Mouse (Mus musculus) cerebral cortex, adult 2 months (tissue): ENCODE results near the gene Chrna5.

Source experiments
- WGBS: fragments of 180-500 bp; shearing (Covaris S2); methylation state at CpG from one replicate; pipeline ENCODE4 v1.1.7; 2018; 5-methylcytosine and 5-hydroxymethylcytosine counted together

Gene Chrna5

DNA sequence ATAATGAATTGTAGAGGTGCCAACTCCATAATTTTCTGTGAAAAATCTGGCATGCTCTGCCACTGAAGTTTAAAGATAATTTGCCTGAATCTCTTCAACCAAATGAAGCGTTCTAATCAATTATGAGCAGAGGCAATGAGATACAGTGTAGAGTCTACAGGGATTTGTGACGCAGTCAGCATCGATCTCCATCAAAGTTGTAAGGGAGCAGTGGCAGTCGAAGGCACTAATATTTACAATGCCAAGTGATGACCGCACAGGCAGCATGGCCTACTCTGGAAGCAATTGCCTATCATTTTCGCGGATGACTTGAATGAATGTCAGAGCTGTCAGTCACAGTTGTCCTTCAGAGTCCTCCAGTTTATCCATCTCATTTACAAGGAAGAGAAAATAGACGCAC lies at the start of gene Chrna5:
Gene Chrna5 (plus strand): TSS at position 207 of the 400 bp plus-strand sequence.
- whole genome bisulfite sequencing = 49% methylated on average over 8 of the region's 8 CpGs

DNA sequence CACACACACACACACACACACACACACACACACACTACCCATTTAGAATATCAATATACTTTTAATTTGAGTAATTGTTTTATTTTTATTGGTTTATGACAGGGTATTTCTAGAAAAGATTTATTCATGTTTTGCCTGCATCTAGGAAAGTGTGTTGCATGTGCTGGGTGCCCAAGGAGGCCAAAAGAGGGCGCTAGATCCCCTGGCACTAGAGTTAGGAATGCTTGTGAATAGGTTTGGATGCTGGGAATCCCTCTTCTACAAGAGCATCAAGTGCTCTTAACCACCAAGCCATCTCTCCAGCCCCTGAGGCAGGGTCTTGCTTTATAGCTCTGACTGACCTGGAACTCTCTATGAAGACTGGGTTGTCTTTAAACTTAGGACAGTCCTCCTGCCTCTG lies 48.9 kb upstream of the Chrna5 start:
- 17% methylated on average over 1 of the region's 1 CpGs for WGBS

DNA sequence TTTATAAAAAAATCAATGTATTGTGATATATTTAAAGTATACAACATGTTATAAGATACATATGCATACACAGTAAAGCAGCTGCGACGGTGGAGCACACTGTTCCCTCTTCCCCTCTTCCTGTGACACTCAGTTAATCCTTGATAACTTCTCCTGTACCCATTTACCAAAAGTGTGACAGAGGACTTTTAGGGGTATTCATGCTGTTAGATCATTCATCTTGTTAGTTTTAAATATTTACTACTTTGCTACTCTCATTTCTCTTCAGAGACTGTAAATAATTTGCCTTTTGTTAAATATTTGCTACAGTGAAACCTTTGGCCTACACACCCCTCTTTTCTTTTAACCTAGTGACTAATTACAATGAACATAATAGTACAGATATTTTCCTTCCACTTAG lies 48.3 kb upstream of the Chrna5 start:
- 86% methylated on average over 2 of the region's 2 CpGs for WGBS

DNA sequence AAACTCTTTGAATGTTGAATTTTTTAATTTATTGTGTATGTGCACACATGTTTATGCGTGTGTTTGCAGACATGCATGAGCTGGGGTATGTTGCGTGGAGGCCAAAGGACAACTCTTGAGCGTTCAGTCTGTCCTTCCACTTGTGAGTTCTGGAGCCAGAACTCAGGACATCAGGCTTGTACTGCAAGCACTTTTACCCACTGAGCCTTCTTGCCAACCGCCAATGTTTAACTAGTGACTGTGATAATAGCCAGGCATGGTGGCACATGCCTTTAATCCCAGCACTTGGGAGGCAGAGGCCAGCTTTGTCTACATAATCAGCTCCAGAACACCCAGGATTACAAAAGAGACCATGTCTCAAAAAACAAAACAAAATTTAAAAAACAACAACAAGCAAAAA lies 38.6 kb upstream of the Chrna5 start:
- 93% methylated on average over 4 of the region's 4 CpGs for WGBS

DNA sequence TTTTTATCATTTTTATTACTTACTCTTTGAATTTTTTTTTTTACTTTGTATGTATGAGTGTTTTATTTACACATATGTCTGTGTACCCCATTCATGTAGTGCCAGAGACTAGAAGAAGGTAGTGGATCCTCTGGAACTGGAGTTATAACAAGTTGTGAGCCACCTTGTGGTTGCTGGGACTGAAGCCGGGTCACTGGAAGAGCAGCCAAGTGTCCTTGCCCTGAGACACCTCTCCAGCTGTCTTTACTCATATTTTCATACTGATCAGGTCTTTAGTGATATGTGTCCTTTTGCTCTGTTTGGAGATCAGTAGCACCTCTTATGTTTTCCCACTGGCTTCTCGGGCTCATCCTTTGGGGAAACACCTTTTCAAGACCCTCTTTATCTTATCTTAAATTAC lies 36.2 kb upstream of the Chrna5 start:
- 84% methylated on average over 2 of the region's 2 CpGs for WGBS

DNA sequence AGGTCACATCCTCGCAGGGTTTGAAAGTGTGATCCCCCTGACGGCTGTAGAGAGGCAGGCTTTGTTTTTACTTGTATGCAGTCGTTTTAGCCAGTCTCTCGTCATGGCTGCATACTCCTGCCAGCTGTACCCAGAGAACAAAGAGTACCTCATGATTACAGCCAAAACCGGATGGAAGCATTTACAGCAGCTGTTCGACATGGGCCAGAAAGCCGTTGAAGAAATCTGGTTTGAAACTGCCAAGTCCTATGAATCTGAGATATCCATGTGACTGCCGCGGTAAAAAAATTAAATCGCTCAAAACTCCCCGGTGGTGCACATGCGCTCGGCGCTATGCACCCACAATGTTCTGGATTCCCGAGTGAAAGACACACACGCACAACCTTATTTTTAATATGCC lies 34.4 kb upstream of the Chrna5 start:
- 60% methylated on average over 16 of the region's 16 CpGs for WGBS

DNA sequence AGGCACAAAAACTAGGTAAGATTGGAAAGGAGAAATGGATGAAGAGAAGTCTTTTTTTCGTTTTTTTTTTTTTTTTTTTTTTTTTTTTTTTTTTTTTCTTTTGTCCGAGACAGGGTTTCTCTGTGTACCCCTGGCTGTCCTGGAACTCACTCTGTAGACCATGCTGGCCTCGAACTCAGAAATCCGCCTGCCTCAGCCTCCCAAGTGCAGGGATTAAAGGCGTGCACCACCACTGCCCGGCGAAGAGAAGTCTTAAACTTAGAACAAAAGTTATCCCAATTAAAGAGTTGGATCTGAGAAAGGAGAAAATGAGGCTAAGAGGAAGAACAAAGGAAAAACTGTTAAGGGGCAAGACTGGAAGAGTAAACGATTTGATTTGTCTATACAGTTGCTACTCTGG lies 30.5 kb upstream of the Chrna5 start:
- 39% methylated on average over 8 of the region's 8 CpGs for WGBS

DNA sequence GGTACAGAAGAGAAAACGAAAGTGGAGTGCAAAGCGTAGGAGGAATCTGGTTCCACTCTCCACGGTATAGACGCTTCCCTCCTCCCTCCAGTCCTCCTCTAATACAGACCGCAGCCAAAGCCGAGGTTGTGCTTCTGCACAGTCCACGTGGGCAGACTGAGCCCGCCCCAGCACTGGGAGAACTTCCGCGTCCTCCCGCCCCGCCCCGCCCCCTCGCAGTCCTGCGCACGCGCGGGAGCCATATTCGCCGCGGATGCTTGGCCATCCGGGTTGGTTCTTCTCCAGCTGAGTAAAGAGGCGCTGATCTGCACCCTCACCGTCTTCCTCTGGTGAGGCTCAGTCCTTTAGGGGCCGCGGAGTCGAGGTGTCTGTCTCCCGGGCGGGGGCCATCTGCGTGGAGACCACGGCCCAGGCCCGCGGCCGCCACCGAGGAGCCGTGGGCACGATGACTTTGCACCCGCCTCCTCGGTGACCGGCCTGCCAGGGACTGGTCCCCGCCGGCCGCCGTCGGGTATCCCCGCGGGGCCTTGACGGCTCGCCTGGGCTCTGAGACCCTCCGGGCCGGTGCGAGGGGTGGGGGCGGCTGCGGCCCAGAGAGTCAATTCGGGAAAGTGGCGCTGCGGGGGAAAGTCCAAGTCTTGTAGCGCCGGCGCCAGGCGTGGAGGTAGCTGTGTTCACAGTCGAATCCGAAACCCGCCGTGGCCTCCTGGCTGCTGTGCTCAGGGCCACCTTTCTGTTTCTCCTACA lies 29.9 kb upstream of the Chrna5 start, which contains the start of the genes Psma4 and AY074887:
Gene Psma4 (plus strand): TSS at position 216 of the 747 bp plus-strand sequence.
Gene AY074887 (minus strand): TSS at position 424 of the 747 bp plus-strand sequence.
- under 1% methylated on average over 65 of the region's 65 CpGs for WGBS

DNA sequence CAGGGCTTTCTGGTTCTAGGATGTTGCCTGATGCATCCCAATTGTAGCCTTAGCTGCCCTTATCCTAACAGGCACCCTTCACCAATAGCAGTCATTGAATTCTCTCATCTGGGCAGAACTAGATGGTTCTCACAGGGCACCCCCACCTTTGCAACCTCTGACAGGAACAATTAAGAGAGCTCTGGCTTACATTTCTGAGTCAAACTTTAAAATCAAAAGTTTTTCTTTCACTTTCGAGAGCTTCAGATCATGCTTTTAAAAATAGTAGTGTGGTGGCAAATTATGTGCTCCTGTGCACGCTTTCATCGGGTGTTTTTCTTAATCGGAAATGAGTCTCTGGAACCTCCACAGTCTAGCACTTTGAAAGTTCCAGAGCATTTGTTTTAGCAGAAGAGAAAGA lies 19.6 kb upstream of the Chrna5 start:
- 56% methylated on average over 4 of the region's 4 CpGs for WGBS

DNA sequence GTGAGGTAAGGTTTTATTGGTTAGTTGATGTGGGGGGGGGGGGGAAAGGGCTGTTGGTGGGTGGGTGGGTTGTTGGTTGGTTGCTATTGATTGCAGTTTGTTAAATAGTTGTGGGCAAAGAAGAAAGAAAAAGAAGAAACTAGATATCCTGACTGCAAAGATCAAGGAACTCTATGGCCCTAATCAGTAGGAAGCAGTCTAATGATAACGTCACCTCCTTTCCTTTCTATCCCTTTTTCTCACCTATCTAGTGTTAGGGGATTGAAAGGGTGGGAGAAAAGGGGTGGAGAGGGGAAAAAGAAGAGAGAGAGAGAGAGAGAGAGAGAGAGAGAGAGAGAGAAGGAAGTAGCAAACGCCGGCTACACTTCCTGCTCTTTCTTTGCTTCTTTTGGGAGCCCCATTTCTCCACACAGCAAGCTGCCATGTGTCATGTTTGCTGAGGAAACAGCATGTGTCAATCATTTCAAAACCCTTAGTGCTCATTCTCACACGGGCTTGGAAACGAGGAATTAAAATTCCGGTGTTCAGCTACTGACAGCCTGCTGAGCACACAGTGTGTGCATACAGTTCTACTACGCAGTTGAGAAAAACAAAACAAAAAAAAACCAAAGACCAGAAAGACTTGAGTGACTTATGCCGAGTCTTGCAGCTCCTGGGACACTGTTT lies 10.6 kb upstream of the Chrna5 start:
- WGBS = 50% methylated on average over 8 of the region's 8 CpGs

DNA sequence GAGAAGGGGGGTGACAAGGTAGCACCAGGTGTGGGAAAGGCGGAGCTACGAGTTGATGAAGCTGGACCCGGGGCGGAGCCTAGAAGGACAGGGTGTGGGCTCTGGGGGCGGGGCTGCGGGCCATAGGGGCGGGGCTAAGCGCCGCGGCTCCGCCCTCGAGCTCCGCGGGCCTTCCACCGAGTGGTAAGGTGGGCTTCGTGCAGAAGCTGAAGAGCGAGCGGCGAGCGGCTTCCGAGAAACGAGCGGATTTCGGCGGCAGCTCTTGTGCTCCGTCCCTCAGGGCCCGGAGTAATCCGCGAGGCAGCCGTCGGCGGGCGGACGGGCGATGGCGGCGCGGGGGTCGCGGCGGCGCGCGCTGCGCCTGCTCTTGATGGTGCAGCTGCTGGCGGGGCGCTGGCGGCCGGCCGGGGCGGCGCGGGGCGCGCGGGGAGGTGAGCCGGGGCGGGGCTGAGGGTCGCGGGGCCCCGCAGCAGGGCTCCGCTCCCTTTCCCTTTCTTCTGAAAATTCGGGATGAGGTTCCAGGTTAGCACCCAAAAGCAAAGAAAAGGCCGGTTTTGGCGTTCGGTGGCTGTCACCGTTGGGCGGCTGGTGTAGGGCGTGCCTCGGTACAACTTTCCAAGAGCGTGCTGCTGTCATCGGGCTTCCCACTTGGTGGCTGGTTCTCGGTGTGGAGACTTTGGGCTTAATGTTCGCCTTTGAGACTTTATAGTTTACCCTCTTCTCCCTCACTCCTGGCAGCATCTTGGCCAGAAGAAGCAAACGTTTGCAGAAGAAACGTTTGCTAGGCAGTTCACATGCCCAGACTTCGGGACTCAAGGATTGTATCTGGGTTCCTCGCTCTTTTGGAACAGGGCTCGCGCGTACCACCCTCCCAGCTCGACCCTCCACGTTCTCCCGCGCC lies 861 bp downstream of the Chrna5 start:
- WGBS = 1% methylated on average over 85 of the region's 85 CpGs

DNA sequence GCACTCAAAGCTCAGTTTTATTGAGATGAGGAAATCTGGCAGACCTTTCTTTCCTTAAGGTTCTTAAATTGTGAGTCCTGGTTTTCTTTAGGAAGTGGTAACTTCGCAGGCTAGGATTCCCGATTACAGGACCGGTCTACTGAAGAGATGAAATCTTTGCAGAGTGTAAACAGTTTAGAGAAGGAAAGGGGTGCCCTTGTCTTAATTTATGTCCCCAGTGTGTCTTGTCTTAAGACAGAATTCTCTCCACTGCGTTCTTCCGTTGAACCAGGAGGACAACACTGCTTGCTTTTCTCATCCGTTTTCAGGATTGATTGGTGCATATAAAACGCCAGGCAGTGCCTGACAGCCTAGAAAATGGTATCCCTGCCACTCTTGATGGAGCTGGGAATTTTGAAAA lies 1.7 kb downstream of the Chrna5 start:
- 36% methylated on average over 7 of the region's 7 CpGs for WGBS

DNA sequence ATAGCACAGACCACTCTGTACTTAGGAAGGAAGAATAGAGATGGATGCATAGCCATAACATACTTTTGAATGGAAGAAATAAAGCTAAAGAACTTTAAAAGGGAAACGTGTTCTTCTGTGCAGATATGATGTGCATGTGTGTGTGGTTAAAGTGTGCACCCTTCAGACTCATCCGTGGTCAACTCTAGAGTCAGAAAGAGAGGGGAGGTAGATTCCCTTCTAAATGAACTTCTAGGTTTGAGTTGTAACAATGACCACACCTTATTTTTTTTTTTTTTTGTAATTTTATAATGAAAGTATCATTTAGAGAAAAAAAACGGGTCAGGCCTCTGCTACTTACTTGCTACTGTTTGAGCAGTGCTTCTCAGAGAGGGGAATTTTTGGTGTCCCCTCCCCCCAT lies 9.7 kb downstream of the Chrna5 start:
- WGBS = 86% methylated on average over 3 of the region's 3 CpGs

DNA sequence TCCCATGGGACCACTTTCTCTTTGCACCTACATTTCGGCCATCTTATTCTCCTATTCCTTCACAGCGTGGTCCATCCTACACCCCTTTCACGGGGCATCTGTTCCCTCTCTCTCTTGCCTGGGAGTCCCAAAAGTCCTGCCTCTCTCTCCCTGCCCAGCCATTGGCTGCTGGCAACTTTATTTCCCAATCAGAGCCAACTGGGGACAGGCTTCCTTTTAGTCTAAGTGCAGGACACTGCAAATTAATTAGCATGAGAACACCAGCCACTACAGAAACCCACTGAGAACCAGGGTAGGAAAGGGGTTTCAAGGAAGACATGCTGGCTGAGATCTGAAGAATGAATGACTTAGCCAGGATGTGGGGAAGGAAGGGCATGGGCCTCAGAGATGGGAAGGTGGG lies 13.7 kb downstream of the Chrna5 start:
- 66% methylated on average over 3 of the region's 3 CpGs for WGBS

DNA sequence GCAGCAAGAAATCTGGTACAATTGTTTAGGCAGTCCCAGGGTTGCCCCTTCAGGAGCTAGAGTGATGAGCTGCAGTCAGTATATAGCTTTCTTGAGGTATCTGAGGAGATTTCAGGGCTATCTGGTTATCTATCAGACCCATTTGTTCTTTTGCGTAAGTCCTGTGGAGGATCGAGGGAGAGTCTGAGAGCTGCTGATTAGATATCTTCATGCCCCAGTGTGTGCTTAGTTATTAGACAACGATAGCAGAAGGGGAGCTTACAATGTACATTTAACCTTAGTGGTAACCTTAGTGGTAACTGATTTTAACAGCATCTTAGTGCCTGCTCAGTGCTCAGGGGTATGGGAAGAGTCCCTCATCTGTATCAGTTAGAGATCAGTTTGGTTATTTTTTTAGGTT lies 15.0 kb downstream of the Chrna5 start:
- 91% methylated on average over 3 of the region's 3 CpGs for WGBS

DNA sequence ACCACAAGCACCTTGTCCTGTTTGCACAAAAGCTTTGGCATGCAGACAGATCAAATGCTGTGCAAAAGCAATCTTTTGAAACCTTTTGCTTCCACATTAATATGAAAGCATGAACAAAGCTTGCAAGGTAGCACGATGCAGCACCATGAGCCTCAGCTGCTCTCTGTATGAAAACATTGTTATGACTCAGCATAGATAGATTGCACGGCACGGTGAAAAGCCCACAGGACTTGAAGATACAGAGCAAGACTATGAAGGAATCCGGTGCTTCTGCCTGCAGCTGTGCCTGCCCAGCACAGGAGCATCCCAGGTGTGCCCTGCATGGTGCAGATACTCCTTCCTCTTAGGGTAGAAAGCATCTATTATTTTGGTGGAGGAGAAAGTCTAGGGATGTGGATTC lies 22.9 kb downstream of the Chrna5 start:
- 47% methylated on average over 4 of the region's 4 CpGs for WGBS

DNA sequence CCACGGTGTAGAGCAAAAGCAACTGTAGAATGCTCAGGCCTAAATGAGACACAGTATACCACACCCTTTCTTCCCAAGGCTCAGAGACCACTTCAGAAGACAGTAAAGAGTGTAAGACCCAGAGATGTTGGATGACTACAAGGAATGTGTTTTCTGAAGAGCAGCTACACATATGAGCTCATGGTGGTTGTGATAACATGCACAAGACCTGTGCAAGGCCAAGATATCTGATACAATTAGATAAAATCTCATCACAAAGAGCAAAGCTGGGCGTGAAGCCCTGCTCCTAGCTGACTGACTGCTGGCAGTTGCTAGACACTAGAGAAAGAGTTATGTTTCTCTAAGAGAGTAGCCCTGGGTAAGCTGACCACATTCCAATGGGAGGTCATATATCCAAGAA lies 29.0 kb downstream of the Chrna5 start:
- 93% methylated on average over 2 of the region's 2 CpGs for WGBS

DNA sequence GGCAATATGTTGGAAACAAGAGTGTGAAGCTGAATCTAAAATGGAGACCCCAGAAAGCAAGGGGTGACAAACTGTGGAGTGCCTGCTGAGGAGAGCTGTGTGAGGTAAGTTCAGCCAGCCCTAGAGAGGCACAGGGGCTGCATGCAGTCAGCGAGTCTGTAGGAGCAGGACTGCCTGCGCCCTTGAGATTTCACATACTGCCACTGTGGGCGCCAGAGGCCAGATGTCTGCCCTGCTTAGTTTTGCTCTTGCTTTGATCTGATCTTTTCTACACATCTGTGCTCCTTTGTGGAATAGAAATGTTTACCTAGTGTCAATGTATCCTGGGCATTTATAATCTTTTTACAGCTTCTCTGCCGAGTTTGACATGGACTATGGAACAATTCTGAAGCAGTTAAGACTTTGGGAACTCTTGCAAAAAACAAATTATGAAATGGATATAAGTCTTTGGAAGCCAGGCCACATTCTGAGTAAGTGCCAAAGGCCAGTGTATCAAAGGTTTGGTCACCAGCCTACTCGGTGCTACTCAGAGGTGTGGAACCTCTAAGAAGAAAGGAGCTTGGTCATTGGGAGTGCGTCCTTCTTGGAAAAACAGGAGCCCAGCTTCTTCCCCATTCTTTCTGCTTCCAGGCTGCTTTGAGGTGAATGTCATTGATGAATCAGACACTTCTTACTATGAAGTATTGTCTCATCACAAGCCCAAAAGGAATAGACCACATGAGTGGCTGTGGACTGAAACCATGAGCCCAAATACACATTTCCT lies 30.1 kb downstream of the Chrna5 start:
- WGBS = 74% methylated on average over 6 of the region's 6 CpGs

DNA sequence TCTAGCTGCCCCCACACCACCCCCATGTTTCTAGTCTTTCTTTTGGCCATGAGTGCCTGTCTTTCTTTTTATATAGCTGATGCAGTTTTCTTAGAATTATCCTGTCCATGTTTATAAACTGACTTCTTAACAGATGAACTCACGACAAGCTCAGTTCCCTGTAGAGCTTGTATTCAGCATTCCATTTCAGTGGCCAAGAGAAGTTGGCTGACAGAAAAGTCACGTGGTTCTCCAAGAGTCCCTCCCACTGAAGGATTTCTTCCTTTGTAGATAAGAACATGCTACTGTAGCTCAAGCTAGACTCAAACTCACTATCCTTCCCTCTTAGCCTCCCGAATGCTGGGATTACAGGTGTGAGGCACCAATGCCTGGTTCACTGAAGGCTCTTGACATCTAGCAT lies 36.2 kb downstream of the Chrna5 start:
- WGBS = 44% methylated on average over 3 of the region's 3 CpGs

DNA sequence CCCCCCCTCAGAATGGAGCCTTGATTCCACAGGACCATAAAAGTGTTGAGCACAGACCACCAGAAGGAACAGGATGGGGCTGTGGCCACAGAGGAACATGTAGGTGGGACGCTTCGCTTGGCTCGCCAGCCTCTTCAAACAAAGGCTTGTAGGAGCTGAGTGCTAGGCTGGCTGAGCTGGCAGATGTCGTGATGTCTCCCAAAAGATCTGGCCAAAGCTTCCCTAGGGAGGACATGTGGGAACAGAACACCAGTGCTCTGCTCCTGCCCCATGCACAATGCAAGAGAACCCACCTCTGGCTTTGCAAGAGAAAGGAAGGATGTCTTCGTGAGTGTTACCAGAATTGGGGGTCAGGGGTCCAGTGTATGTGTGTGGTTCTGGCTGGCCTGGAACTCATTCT lies 42.6 kb downstream of the Chrna5 start:
- WGBS = 91% methylated on average over 5 of the region's 5 CpGs

DNA sequence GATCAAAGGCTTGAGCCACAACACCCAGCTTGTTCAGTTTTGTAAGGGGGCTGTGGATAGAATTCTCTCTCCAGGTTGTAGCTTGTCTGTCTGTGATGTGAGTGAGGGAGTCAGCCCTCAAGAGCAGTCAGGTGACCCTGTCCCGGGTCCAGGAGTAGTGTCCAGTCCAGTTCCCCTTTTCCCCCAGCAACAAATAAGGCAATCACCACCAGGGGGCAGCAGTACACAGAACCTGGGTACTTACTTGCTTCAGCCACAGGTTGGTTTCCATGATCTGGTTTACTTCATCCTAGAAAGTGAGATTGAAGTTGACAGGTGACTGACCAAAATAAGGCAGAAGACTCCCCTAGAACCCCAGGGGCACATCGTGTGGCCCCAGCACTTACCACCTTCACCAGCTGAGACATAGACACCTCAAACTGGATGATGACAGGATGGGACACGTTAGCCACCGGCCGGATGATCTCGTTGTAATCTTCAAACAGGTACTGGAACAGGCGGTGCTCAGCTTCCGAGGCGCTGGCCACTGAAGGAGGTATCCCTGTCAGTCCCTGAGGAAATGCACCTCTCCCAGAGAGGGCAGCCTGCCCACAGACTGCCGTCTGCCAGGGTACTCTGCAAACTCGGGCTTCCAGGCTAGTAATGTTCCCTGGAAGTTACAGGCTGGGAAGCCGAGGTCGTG lies 43.4 kb downstream of the Chrna5 start:
- 33% methylated on average over 13 of the region's 13 CpGs for WGBS
